Mouse (Mus musculus): ENCODE measurements around the gene Anapc7. TPM values are rescaled to one million over a fixed set of nuclear protein-coding genes. Genes with fewer than 3 reads are reported as not detected.

The Anapc7 gene
- polyA plus RNA-seq, 1 experiment from 2014 or later = 40.1 TPM

GRCm38 (mm10) chr5:122402160-122402559, 19.3 kb upstream of the Anapc7 start:
- no peaks in the 10 kb centered on the region for H3K4me1 ChIP-seq (ENCODE audit: control insufficient read depth, insufficient read depth, low read length)
- H3K27ac ChIP-seq (ENCODE audit: low read length) = no peak overlapping the region
- H3K9me3 ChIP-seq (ENCODE audit: control insufficient read depth, low read length) = no peaks in the 10 kb centered on the region
- no peak overlapping the region for H3K9ac ChIP-seq (ENCODE audit: low read depth, low read length)
- H3K4me3 ChIP-seq (ENCODE audit: low read length) = no peak overlapping the region
- no peak overlapping the region for H3K4me2 ChIP-seq (ENCODE audit: low read depth, low read length)
- no peak for ATAC-seq
- H3K36me3 ChIP-seq (ENCODE audit: control insufficient read depth, insufficient read depth, low read length) = peaks cover 12% of the 10 kb centered on the region
- WGBS = 71% methylated on average over 13 of the region's 13 CpGs
- H3K27me3 ChIP-seq (replicated peaks; ENCODE audit: control insufficient read depth, insufficient read depth, low read length) = no peaks in the 10 kb centered on the region

- no peak for ATAC-seq
- no peak overlapping the region for H3K9ac ChIP-seq (ENCODE audit: low read depth, low read length)
- H3K27ac ChIP-seq (ENCODE audit: low read length) = no peak overlapping the region
- WGBS = 85% methylated on average over 5 of the region's 5 CpGs
- H3K27me3 ChIP-seq (replicated peaks; ENCODE audit: control insufficient read depth, insufficient read depth, low read length) = no peaks in the 10 kb centered on the region
- H3K4me3 ChIP-seq (ENCODE audit: low read length) = no peak overlapping the region
- H3K4me2 ChIP-seq (ENCODE audit: low read depth, low read length) = no peak overlapping the region
- H3K36me3 ChIP-seq (ENCODE audit: control insufficient read depth, insufficient read depth, low read length) = peaks cover 12% of the 10 kb centered on the region
- no peaks in the 10 kb centered on the region for H3K4me1 ChIP-seq (ENCODE audit: control insufficient read depth, insufficient read depth, low read length)
- no peaks in the 10 kb centered on the region for H3K9me3 ChIP-seq (ENCODE audit: control insufficient read depth, low read length)
These were observed 18.7 kb upstream of the Anapc7 start for GRCm38 (mm10) chr5:122402772-122403171.

- ATAC-seq = no peak
- H3K36me3 ChIP-seq (ENCODE audit: control insufficient read depth, insufficient read depth, low read length) = peaks cover 12% of the 10 kb centered on the region
- no peak overlapping the region for H3K4me2 ChIP-seq (ENCODE audit: low read depth, low read length)
- no peak overlapping the region for H3K27ac ChIP-seq (ENCODE audit: low read length)
- H3K27me3 ChIP-seq (replicated peaks; ENCODE audit: control insufficient read depth, insufficient read depth, low read length) = no peaks in the 10 kb centered on the region
- WGBS = 90% methylated on average over 12 of the region's 12 CpGs
- H3K9ac ChIP-seq (ENCODE audit: low read depth, low read length) = no peak overlapping the region
- no peaks in the 10 kb centered on the region for H3K9me3 ChIP-seq (ENCODE audit: control insufficient read depth, low read length)
- no peak overlapping the region for H3K4me3 ChIP-seq (ENCODE audit: low read length)
- no peaks in the 10 kb centered on the region for H3K4me1 ChIP-seq (ENCODE audit: control insufficient read depth, insufficient read depth, low read length)
These were observed 18.1 kb upstream of the Anapc7 start for GRCm38 (mm10) chr5:122403362-122403761.

- no peak for ATAC-seq
- Histone ChIP-seq H3K4me2 (ENCODE audit: low read depth, low read length) (no peak overlapping the region), H3K27me3 (replicated peaks; ENCODE audit: control insufficient read depth, insufficient read depth, low read length) (no peaks in the 10 kb centered on the region), H3K4me3 (ENCODE audit: low read length) (no peak overlapping the region), H3K27ac (ENCODE audit: low read length) (no peak overlapping the region), H3K36me3 (ENCODE audit: control insufficient read depth, insufficient read depth, low read length) (peaks cover 14% of the 10 kb centered on the region), H3K4me1 (ENCODE audit: control insufficient read depth, insufficient read depth, low read length) (no peaks in the 10 kb centered on the region), H3K9me3 (ENCODE audit: control insufficient read depth, low read length) (no peaks in the 10 kb centered on the region), H3K9ac (ENCODE audit: low read depth, low read length) (no peak overlapping the region)
- WGBS = 92% methylated on average over 10 of the region's 10 CpGs
These were observed 16.0 kb upstream of the Anapc7 start for GRCm38 (mm10) chr5:122405537-122405936.

GRCm38 (mm10) chr5:122409692-122410645, 11.5 kb upstream of the Anapc7 start:
- WGBS = 88% methylated on average over 19 of the region's 19 CpGs
- H3K4me3 ChIP-seq (ENCODE audit: low read length) = no peak overlapping the region
- no peaks in the 10 kb centered on the region for H3K9me3 ChIP-seq (ENCODE audit: control insufficient read depth, low read length)
- no peaks in the 10 kb centered on the region for H3K27me3 ChIP-seq (replicated peaks; ENCODE audit: control insufficient read depth, insufficient read depth, low read length)
- H3K4me2 ChIP-seq (ENCODE audit: low read depth, low read length) = no peak overlapping the region
- H3K36me3 ChIP-seq (ENCODE audit: control insufficient read depth, insufficient read depth, low read length) = peaks cover 8% of the 10 kb centered on the region; the same call in 1 of the 2 replicates
- 0 out of 2 replicates have a peak, but pooled peaks cover 3% of the 10 kb centered on the region for H3K4me1 ChIP-seq (ENCODE audit: control insufficient read depth, insufficient read depth, low read length)
- H3K27ac ChIP-seq (ENCODE audit: low read length) = no peak overlapping the region
- no peak overlapping the region for H3K9ac ChIP-seq (ENCODE audit: low read depth, low read length)
- no peak for ATAC-seq

- ATAC-seq = no peak
- 66% methylated on average over 5 of the region's 5 CpGs for WGBS
These were observed 9.6 kb upstream of the Anapc7 start for GRCm38 (mm10) chr5:122411892-122412291.

GRCm38 (mm10) chr5:122412826-122413225, 8.7 kb upstream of the Anapc7 start:
- ATAC-seq = no peak
- Histone ChIP-seq H3K27ac (ENCODE audit: low read length) (no peak overlapping the region), H3K4me1 (ENCODE audit: control insufficient read depth, insufficient read depth, low read length) (0 out of 2 replicates have a peak, but pooled peaks cover 3% of the 10 kb centered on the region), H3K4me3 (ENCODE audit: low read length) (no peak overlapping the region), H3K27me3 (replicated peaks; ENCODE audit: control insufficient read depth, insufficient read depth, low read length) (no peaks in the 10 kb centered on the region), H3K4me2 (ENCODE audit: low read depth, low read length) (no peak overlapping the region), H3K9ac (ENCODE audit: low read depth, low read length) (no peak overlapping the region), H3K9me3 (ENCODE audit: control insufficient read depth, low read length) (no peaks in the 10 kb centered on the region), H3K36me3 (ENCODE audit: control insufficient read depth, insufficient read depth, low read length) (0 out of 2 replicates have a peak, but pooled peaks cover 3% of the 10 kb centered on the region)
- WGBS = 40% methylated on average over 6 of the region's 6 CpGs

More at GRCm38 (mm10) chr5:122411892-122412291, 9.6 kb upstream of the Anapc7 start:
- H3K9ac ChIP-seq (ENCODE audit: low read depth, low read length) = no peak overlapping the region
- 0 out of 2 replicates have a peak, but pooled peaks cover 3% of the 10 kb centered on the region for H3K4me1 ChIP-seq (ENCODE audit: control insufficient read depth, insufficient read depth, low read length)
- H3K36me3 ChIP-seq (ENCODE audit: control insufficient read depth, insufficient read depth, low read length) = peaks cover 5% of the 10 kb centered on the region; the same call in 1 of the 2 replicates
- H3K27me3 ChIP-seq (replicated peaks; ENCODE audit: control insufficient read depth, insufficient read depth, low read length) = no peaks in the 10 kb centered on the region
- H3K4me3 ChIP-seq (ENCODE audit: low read length) = no peak overlapping the region
- H3K4me2 ChIP-seq (ENCODE audit: low read depth, low read length) = no peak overlapping the region
- H3K9me3 ChIP-seq (ENCODE audit: control insufficient read depth, low read length) = no peaks in the 10 kb centered on the region
- no peak overlapping the region for H3K27ac ChIP-seq (ENCODE audit: low read length)

- Histone ChIP-seq H3K27me3 (replicated peaks; ENCODE audit: control insufficient read depth, insufficient read depth, low read length) (no peaks in the 10 kb centered on the region), H3K9me3 (ENCODE audit: control insufficient read depth, low read length) (no peaks in the 10 kb centered on the region), H3K27ac (ENCODE audit: low read length) (no peak overlapping the region), H3K4me1 (ENCODE audit: control insufficient read depth, insufficient read depth, low read length) (0 out of 2 replicates have a peak, but pooled peaks cover 3% of the 10 kb centered on the region), H3K9ac (ENCODE audit: low read depth, low read length) (no peak overlapping the region), H3K4me2 (ENCODE audit: low read depth, low read length) (no peak overlapping the region), H3K4me3 (ENCODE audit: low read length) (no peak overlapping the region), H3K36me3 (ENCODE audit: control insufficient read depth, insufficient read depth, low read length) (0 out of 2 replicates have a peak, but pooled peaks cover 3% of the 10 kb centered on the region)
- 85% methylated on average over 5 of the region's 5 CpGs for WGBS
- ATAC-seq = no peak
These were observed 7.1 kb upstream of the Anapc7 start for GRCm38 (mm10) chr5:122414351-122414750.

GRCm38 (mm10) chr5:122415465-122415864, 6.0 kb upstream of the Anapc7 start:
- no peaks in the 10 kb centered on the region for H3K9me3 ChIP-seq (ENCODE audit: control insufficient read depth, low read length)
- no peaks in the 10 kb centered on the region for H3K36me3 ChIP-seq (ENCODE audit: control insufficient read depth, insufficient read depth, low read length)
- no peak overlapping the region for H3K9ac ChIP-seq (ENCODE audit: low read depth, low read length)
- WGBS = 89% methylated on average over 12 of the region's 12 CpGs
- 0 out of 2 replicates have a peak, but pooled peaks cover 3% of the 10 kb centered on the region for H3K4me1 ChIP-seq (ENCODE audit: control insufficient read depth, insufficient read depth, low read length)
- H3K4me3 ChIP-seq (ENCODE audit: low read length) = no peak overlapping the region
- H3K27ac ChIP-seq (ENCODE audit: low read length) = no peak overlapping the region
- ATAC-seq = no peak
- no peak overlapping the region for H3K4me2 ChIP-seq (ENCODE audit: low read depth, low read length)
- no peaks in the 10 kb centered on the region for H3K27me3 ChIP-seq (replicated peaks; ENCODE audit: control insufficient read depth, insufficient read depth, low read length)

Measured in intestine, embryonic 16.5 days (tissue).